26 mouse cellular contexts compared by ENCODE assay signal in the genomic region with DNA sequence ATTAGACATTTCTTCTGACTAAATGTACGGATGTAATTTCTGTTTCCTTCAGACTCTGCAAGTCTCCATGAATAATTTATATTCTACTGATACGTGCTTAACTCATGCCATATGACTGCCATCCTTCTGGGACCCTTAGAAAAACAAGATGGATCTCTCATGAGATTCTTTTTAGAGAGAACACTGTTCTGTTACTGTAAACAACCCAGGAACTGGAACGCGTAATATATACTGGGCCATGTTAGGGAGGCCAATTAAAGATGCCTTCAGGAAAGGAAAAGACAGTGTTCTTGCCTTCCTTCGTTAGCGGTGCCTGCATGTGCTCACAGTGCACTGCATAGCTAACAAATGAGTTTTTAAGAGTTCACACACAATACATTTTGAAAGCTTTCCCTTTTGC. TPM values are rescaled to one million over a fixed set of nuclear protein-coding genes. Genes with fewer than 3 reads are reported as not detected.
A peak's percentile ranks its signal among the peaks of the same experiment; 100 is the strongest.
DNase-seq lines count a peak whose midpoint lies in the region; ATAC-seq lines count a peak whose summit lies in the region.
"Had no signal": no experiment of that assay in that cellular context is flagged by ENCODE, and none has a peak within 500 bp of the region (broad histone marks: within the 10 kb centered on the region; RNA-seq: fewer than 3 reads in every experiment).

No protein-coding gene starts in this region.

- H3K4me2 ChIP-seq in forebrain, embryonic 13.5 days, result no peak overlapping the region
- no peak overlapping the region for H3K4me2 ChIP-seq in midbrain, embryonic 13.5 days (replicated peaks)
- no peak overlapping the region for H3K4me2 ChIP-seq in midbrain, embryonic 11.5 days
- no peak overlapping the region for H3K4me2 ChIP-seq in forebrain, embryonic 16.5 days (ENCODE audit: low read length)
- H3K4me2 ChIP-seq: hindbrain, embryonic 12.5 days; limb, embryonic 13.5 days; liver, embryonic 13.5 days; lung, embryonic 15.5 days had no signal

- no peak overlapping the region for H3K9ac ChIP-seq in forebrain, embryonic 13.5 days
- no peak overlapping the region for H3K9ac ChIP-seq in midbrain, embryonic 13.5 days (replicated peaks)
- no peak overlapping the region for H3K9ac ChIP-seq in midbrain, embryonic 11.5 days (ENCODE audit: low read length)
- no peak overlapping the region for H3K9ac ChIP-seq in forebrain, embryonic 16.5 days (replicated peaks; ENCODE audit: low read depth, low read length)
- H3K9ac ChIP-seq: hindbrain, embryonic 12.5 days; limb, embryonic 13.5 days; liver, embryonic 13.5 days; lung, embryonic 15.5 days had no signal

- WGBS in forebrain, embryonic 13.5 days, result 39% methylated on average over 6 of the region's 6 CpGs
- WGBS in forebrain, embryonic 10.5 days, result 85% methylated on average over 6 of the region's 6 CpGs
- WGBS in midbrain, embryonic 13.5 days, result 42% methylated on average over 6 of the region's 6 CpGs
- 68% methylated on average over 6 of the region's 6 CpGs for WGBS in midbrain, embryonic 11.5 days
- 28% methylated on average over 6 of the region's 6 CpGs for WGBS in forebrain, embryonic 16.5 days

- H3K36me3 ChIP-seq in forebrain, embryonic 13.5 days (ENCODE audit: poor library complexity, severe bottlenecking), result no peaks in the 10 kb centered on the region
- H3K36me3 ChIP-seq in forebrain, embryonic 10.5 days (replicated peaks), result no peaks in the 10 kb centered on the region
- no peaks in the 10 kb centered on the region for H3K36me3 ChIP-seq in midbrain, embryonic 13.5 days
- no peaks in the 10 kb centered on the region for H3K36me3 ChIP-seq in midbrain, embryonic 11.5 days (ENCODE audit: control insufficient read depth, insufficient read depth, low read length)
- H3K36me3 ChIP-seq in forebrain, embryonic 16.5 days (ENCODE audit: control insufficient read depth, insufficient read depth), result no peaks in the 10 kb centered on the region
- H3K36me3 ChIP-seq: G1E; heart, embryonic 10.5 days; hindbrain, embryonic 12.5 days; limb, embryonic 13.5 days; liver, embryonic 13.5 days; lung, embryonic 15.5 days had no signal

- DNase-seq in forebrain, embryonic 10.5 days (ENCODE audit: extremely low spot score, low spot score), result no peak
- no peak for DNase-seq in midbrain, embryonic 11.5 days (ENCODE audit: low spot score, missing footprints)
- peak; percentile 22 for DNase-seq in retina, postnatal 1 day
- no peak for DNase-seq in right cerebral cortex, adult 18-20 months
- no peak for DNase-seq in frontal cortex, postnatal 10 days (ENCODE audit: low spot score in 2 of 2)
- DNase-seq: adrenal gland, postnatal 10 days; cerebellum, postnatal 25 days; embryo, embryonic 11 days; gastrocnemius, postnatal 36 days; kidney, adult 2 months; kidney, postnatal 10 days; layer of hippocampus, postnatal 36 days; liver, embryonic 13.5 days; right cerebral cortex, postnatal 14 days; spleen, adult 18-20 months; thymus, adult 2 months had no signal

- H3K9me3 ChIP-seq in forebrain, embryonic 13.5 days (replicated peaks), result no peaks in the 10 kb centered on the region
- H3K9me3 ChIP-seq in forebrain, embryonic 10.5 days, result no peaks in the 10 kb centered on the region
- H3K9me3 ChIP-seq in midbrain, embryonic 13.5 days, result no peaks in the 10 kb centered on the region
- no peaks in the 10 kb centered on the region for H3K9me3 ChIP-seq in midbrain, embryonic 11.5 days (ENCODE audit: control insufficient read depth, low read length)
- H3K9me3 ChIP-seq in forebrain, embryonic 16.5 days (ENCODE audit: control insufficient read depth, low read length), result no peaks in the 10 kb centered on the region
- H3K9me3 ChIP-seq: G1E; heart, embryonic 10.5 days; hindbrain, embryonic 12.5 days; limb, embryonic 13.5 days; liver, embryonic 13.5 days; lung, embryonic 15.5 days had no signal

- no peak overlapping the region for H3K27ac ChIP-seq in forebrain, embryonic 13.5 days
- H3K27ac ChIP-seq in forebrain, embryonic 10.5 days, result no peak overlapping the region
- H3K27ac ChIP-seq in midbrain, embryonic 13.5 days, result no peak overlapping the region
- no peak overlapping the region for H3K27ac ChIP-seq in midbrain, embryonic 11.5 days (ENCODE audit: low read depth, low read length)
- H3K27ac ChIP-seq in forebrain, embryonic 16.5 days (ENCODE audit: low read length), result peak overlapping the region; percentile 23
- H3K27ac ChIP-seq: heart, embryonic 10.5 days; hindbrain, embryonic 12.5 days; limb, embryonic 13.5 days; liver, embryonic 13.5 days; lung, embryonic 15.5 days had no signal

- peak; percentile 69 for ATAC-seq in forebrain, embryonic 13.5 days
- peak; percentile 70 for ATAC-seq in midbrain, embryonic 13.5 days
- ATAC-seq in midbrain, embryonic 11.5 days (ENCODE audit: low FRiP score), result no peak
- peak; percentile 64 for ATAC-seq in forebrain, embryonic 16.5 days
- ATAC-seq: activated CD4-positive, CD25-positive, alpha-beta regulatory T cell, adult 4 months had no signal

- H3K27me3 ChIP-seq in forebrain, embryonic 13.5 days, result no peaks in the 10 kb centered on the region
- H3K27me3 ChIP-seq in forebrain, embryonic 10.5 days (ENCODE audit: poor library complexity, severe bottlenecking), result no peaks in the 10 kb centered on the region
- 0 out of 2 replicates have a peak, but pooled peaks cover under 1% of the 10 kb centered on the region for H3K27me3 ChIP-seq in midbrain, embryonic 13.5 days
- no peaks in the 10 kb centered on the region for H3K27me3 ChIP-seq in midbrain, embryonic 11.5 days (ENCODE audit: control insufficient read depth, insufficient read depth, low read length)
- no peaks in the 10 kb centered on the region for H3K27me3 ChIP-seq in forebrain, embryonic 16.5 days (replicated peaks; ENCODE audit: control insufficient read depth, insufficient read depth, low read length)
- H3K27me3 ChIP-seq: hindbrain, embryonic 12.5 days; limb, embryonic 13.5 days; liver, embryonic 13.5 days; lung, embryonic 15.5 days had no signal

- no peak overlapping the region for H3K4me3 ChIP-seq in forebrain, embryonic 13.5 days
- no peak overlapping the region for H3K4me3 ChIP-seq in forebrain, embryonic 10.5 days
- H3K4me3 ChIP-seq in midbrain, embryonic 13.5 days (replicated peaks), result no peak overlapping the region
- H3K4me3 ChIP-seq in midbrain, embryonic 11.5 days (ENCODE audit: low read depth, low read length), result no peak overlapping the region
- H3K4me3 ChIP-seq in forebrain, embryonic 16.5 days (replicated peaks; ENCODE audit: low read length), result no peak overlapping the region
- H3K4me3 ChIP-seq: heart, embryonic 10.5 days; hindbrain, embryonic 12.5 days; layer of hippocampus, adult 2 months; limb, embryonic 13.5 days; liver, embryonic 13.5 days; lung, embryonic 15.5 days had no signal

- peaks cover 8% of the 10 kb centered on the region; the same call in 1 of the 2 replicates for H3K4me1 ChIP-seq in forebrain, embryonic 13.5 days
- no peaks in the 10 kb centered on the region for H3K4me1 ChIP-seq in forebrain, embryonic 10.5 days
- H3K4me1 ChIP-seq in midbrain, embryonic 13.5 days (replicated peaks), result peaks cover 4% of the 10 kb centered on the region; the same call in 1 of the 2 replicates
- no peaks in the 10 kb centered on the region for H3K4me1 ChIP-seq in midbrain, embryonic 11.5 days (ENCODE audit: control insufficient read depth, insufficient read depth, low read length)
- H3K4me1 ChIP-seq in forebrain, embryonic 16.5 days (replicated peaks; ENCODE audit: control insufficient read depth, insufficient read depth, low read length), result peaks cover 4% of the 10 kb centered on the region; the same call in 1 of the 2 replicates
- H3K4me1 ChIP-seq: liver, embryonic 13.5 days; lung, embryonic 15.5 days had no signal

RNA-seq across cellular contexts. Expression of gene Myo6, which starts 53.9 kb away (rescaled TPM):
- polyA plus RNA-seq in forebrain, embryonic 13.5 days (2015; fragmentation: Nextera tagmentation; extraction: Ambion mirVana), result 12.4 and 14.0 TPM in 2 replicates
- 7.2 and 7.7 TPM in 2 replicates for polyA plus RNA-seq in forebrain, embryonic 10.5 days (2016; fragmentation: Nextera tagmentation; extraction: Ambion mirVana)
- 15.4 and 17.1 TPM in 2 replicates for polyA plus RNA-seq in midbrain, embryonic 13.5 days (2015; fragmentation: Nextera tagmentation; extraction: Ambion mirVana)
- 11.1 and 14.4 TPM in 2 replicates for polyA plus RNA-seq in midbrain, embryonic 11.5 days (2014; fragmentation: Nextera tagmentation; extraction: Ambion mirVana)
- 14.0 and 16.7 TPM in 2 replicates for polyA plus RNA-seq in forebrain, embryonic 16.5 days (2015; fragmentation: Nextera tagmentation; extraction: Ambion mirVana)
